Mouse (Mus musculus) kidney, adult 8-10 months (tissue): ENCODE results near the gene Map7d2.

Experiments used
- DNase-seq, 2 experiments: peaks; one replicate each; pipeline ENCODE4 v3.0.0; 2022

Map7d2 gene

GRCm38 (mm10) chrX:159510716-159511051 lies 96.3 kb downstream of the Map7d2 start:
- DNase-seq, result no peak

GRCm38 (mm10) chrX:159515599-159515998 lies 101.2 kb downstream of the Map7d2 start:
- no peak for DNase-seq

GRCm38 (mm10) chrX:159521780-159522179 lies 107.4 kb downstream of the Map7d2 start:
- DNase-seq, result no peak

GRCm38 (mm10) chrX:159522651-159523050 lies 108.3 kb downstream of the Map7d2 start:
- no peak for DNase-seq

GRCm38 (mm10) chrX:159526388-159526787 lies 112.0 kb downstream of the Map7d2 start, which contains the start of gene Bclaf3:
Gene Bclaf3, plus strand, starts transcription at chrX:159526688.
- no peak for DNase-seq

GRCm38 (mm10) chrX:159532427-159532810 lies 118.0 kb downstream of the Map7d2 start:
- DNase-seq, result peak; percentile 96

GRCm38 (mm10) chrX:159532811-159533462 lies 118.6 kb downstream of the Map7d2 start:
- peak; percentile 4 to 20 for DNase-seq

GRCm38 (mm10) chrX:159541936-159542335 lies 127.6 kb downstream of the Map7d2 start:
- no peak for DNase-seq

- DNase-seq, result no peak
Measured at GRCm38 (mm10) chrX:159547093-159547492, 132.7 kb downstream of the Map7d2 start.
